Mouse (Mus musculus) cerebellum, adult 11 months (tissue): ENCODE results near the gene Cpxm2.

Experiments
- DNase-seq: peaks from one replicate; pipeline ENCODE4 v3.0.0; 2022

Cpxm2 gene

GRCm38 (mm10) chr7:132128687-132129086, 25.9 kb downstream of the Cpxm2 start:
- DNase-seq: no peak

- no peak for DNase-seq
Observed at GRCm38 (mm10) chr7:132124948-132125347, 29.6 kb downstream of the Cpxm2 start.

- no peak for DNase-seq
Observed at GRCm38 (mm10) chr7:132123211-132123610, 31.3 kb downstream of the Cpxm2 start.

- no peak for DNase-seq
Observed at GRCm38 (mm10) chr7:132119817-132120216, 34.7 kb downstream of the Cpxm2 start.

GRCm38 (mm10) chr7:132111770-132112169, 42.8 kb downstream of the Cpxm2 start:
- no peak for DNase-seq

- DNase-seq: no peak
Observed at GRCm38 (mm10) chr7:132110308-132110707, 44.2 kb downstream of the Cpxm2 start.

- DNase-seq: no peak
Observed at GRCm38 (mm10) chr7:132106891-132107290, 47.6 kb downstream of the Cpxm2 start.

GRCm38 (mm10) chr7:132105326-132105725, 49.2 kb downstream of the Cpxm2 start:
- no peak for DNase-seq

GRCm38 (mm10) chr7:132098441-132098840, 56.1 kb downstream of the Cpxm2 start:
- DNase-seq: no peak

- no peak for DNase-seq
Observed at GRCm38 (mm10) chr7:132094666-132095065, 59.9 kb downstream of the Cpxm2 start.

- DNase-seq: no peak
Observed at GRCm38 (mm10) chr7:132091551-132091950, 63.0 kb downstream of the Cpxm2 start.

- no peak for DNase-seq
Observed at GRCm38 (mm10) chr7:132088606-132089005, 65.9 kb downstream of the Cpxm2 start.

GRCm38 (mm10) chr7:132088181-132088580, 66.4 kb downstream of the Cpxm2 start:
- DNase-seq: no peak

GRCm38 (mm10) chr7:132075825-132076224, 78.7 kb downstream of the Cpxm2 start:
- DNase-seq: no peak

GRCm38 (mm10) chr7:132074503-132074902, 80.0 kb downstream of the Cpxm2 start:
- no peak for DNase-seq

- no peak for DNase-seq
Observed at GRCm38 (mm10) chr7:132070877-132071625, 83.5 kb downstream of the Cpxm2 start.

GRCm38 (mm10) chr7:132067951-132068350, 86.6 kb downstream of the Cpxm2 start:
- no peak for DNase-seq

- DNase-seq: no peak
Observed at GRCm38 (mm10) chr7:132067511-132067910, 87.0 kb downstream of the Cpxm2 start.

GRCm38 (mm10) chr7:132060116-132060515, 94.4 kb downstream of the Cpxm2 start:
- no peak for DNase-seq

GRCm38 (mm10) chr7:132056565-132056964, 98.0 kb downstream of the Cpxm2 start:
- no peak for DNase-seq

GRCm38 (mm10) chr7:132046662-132047061, 107.9 kb downstream of the Cpxm2 start:
- no peak for DNase-seq

GRCm38 (mm10) chr7:132031940-132032531, 122.5 kb downstream of the Cpxm2 start:
- no peak for DNase-seq

GRCm38 (mm10) chr7:132026671-132027070, 127.9 kb downstream of the Cpxm2 start:
- no peak for DNase-seq

- no peak for DNase-seq
Observed at GRCm38 (mm10) chr7:132025591-132025990, 128.9 kb downstream of the Cpxm2 start.

- no peak for DNase-seq
Observed at GRCm38 (mm10) chr7:132015933-132016332, 138.6 kb downstream of the Cpxm2 start.
